Mouse (Mus musculus): ENCODE data around the gene Gen1.

- TF ChIP-seq CTCF (IDR thresholded peaks at IDR 0.05; ENCODE audit: low read depth, low read length) (no peak), TAL1 (conservative IDR thresholded peaks at IDR 0.05; ENCODE audit: low read depth, low read length) (no peak), GATA1 (IDR thresholded peaks at IDR 0.05; ENCODE audit: borderline replicate concordance, low read length) (no peak), POLR2AphosphoS5 (IDR thresholded peaks at IDR 0.05; ENCODE audit: insufficient replicate concordance, low read depth, low read length) (no peak)
Measured at GRCm38 (mm10) chr12:11311106-11311505, 45.5 kb upstream of the Gen1 start.
